Mouse (Mus musculus) brain, adult 2 months (tissue): ENCODE data around the gene Rad21l.

ENCODE experiments used
- DNase-seq: peaks from one replicate; pipeline ENCODE4 v3.0.0; 2011; ENCODE audit warnings: low read depth, low spot score

Rad21l gene

GRCm38 (mm10) chr2:151668433-151668832 lies at the start of gene Rad21l:
Rad21l (minus strand) TSS chr2:151668533.
- no peak for DNase-seq

GRCm38 (mm10) chr2:151716318-151717055 lies 48.2 kb upstream of the Rad21l start:
- no peak for DNase-seq

- peak; percentile 85 for DNase-seq
These were observed 47.2 kb upstream of the Rad21l start for GRCm38 (mm10) chr2:151715526-151715925.

DNA sequence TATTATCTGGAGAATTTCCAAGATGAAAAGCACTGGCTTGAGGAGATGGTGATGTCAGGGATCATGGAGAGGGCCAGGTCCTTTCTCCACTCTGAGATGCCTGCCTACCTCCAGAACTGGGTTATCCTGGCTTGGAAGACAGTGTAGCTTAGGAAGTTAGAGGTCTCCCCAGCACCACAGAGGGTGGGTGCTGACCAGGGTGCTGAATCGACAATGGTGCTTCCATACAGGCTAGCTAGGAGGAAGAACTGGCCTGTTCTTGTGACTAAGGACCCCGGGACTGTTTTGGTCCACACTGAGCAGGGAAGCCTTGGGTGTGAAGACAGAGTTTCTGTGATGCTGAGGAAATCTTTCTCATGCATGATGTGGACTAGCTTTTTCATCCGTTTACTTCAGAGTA lies 44.3 kb upstream of the Rad21l start:
- DNase-seq, result no peak

- peak; percentile 39 for DNase-seq
These were observed 34.5 kb upstream of the Rad21l start for GRCm38 (mm10) chr2:151702851-151703190.

DNA sequence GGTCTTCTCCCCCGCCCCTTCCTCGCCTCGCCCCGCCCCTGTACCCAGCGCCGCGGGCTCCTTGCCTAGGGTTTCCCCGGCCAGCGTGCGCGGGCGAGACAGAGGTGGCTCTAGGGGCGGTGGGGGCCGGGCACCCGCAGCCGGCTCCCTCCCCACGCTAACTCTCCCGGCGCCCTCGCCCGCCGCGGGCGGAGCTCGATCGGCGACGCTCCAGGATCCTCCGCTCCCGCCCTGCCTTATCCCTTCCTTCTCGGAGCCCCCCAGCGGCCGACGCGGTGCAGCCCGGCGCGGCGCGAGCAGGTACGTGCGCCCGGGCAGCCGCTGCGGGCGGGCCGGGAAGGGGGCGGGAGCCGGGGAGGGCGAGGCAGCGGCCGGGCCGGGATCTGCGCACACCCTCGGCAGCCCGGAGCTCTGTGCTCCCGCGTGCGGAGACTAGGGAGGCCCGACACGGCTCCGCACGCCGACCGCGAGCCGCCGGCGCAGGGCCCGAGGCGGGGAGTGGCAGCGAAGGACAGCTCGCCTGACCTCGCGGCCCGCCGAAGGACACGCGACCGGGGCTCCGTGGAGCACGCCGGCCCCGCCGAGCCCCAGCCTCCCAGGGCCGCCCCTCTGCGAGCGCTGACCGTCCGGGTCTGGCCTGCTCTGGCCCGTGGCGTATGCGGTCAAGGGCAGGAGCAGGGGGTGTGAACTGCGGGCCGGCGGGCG lies 34.0 kb upstream of the Rad21l start:
- DNase-seq, result peak; percentile 71

DNA sequence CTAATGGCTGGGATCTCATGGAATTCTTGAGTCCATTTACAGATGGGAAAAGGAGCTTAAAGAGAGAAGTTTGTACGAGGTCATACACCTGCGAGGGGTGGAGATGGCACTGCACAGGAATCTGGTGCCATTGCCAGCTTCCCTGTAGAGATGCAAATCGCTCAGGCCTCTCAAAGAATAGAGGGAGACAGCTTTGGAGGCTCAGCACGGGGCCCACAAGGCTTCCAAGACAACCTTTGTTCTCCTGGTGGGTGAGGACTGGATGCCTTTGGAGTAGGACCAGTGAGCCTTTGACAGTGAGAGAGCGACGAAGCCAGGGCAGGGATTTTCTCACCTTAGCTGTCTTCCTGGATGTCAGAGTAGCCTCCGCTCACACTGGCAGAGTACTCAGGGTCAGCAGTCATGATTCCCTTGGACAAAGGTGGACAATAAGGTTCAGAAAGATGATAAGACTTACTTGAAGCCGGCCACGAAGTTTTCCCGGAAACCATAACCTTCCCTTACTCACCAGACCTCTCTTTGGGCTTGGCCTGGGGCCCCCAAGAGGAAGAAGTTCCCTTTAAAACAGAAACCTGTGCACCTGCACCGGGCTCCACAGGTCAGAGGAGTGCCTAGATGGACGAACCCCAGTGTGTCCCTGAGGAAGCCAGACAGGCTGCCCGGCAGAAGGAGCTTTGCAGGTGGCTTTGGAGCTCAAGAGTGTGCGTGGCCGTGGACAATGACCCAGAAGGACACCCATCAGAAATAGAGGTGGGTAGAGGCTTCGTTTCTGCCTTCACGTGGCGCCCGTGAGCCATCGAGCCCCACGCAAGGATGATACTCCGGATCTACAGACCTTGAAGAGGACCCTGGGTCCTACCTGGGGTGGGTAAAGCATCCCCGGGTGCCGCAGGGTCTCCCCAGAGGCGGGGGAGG lies 33.2 kb upstream of the Rad21l start, which contains the start of gene Tmem74b:
TSS of gene Tmem74b (plus strand) at position 778 of the 915 bp plus-strand sequence.
- DNase-seq, result peak; percentile 35

DNA sequence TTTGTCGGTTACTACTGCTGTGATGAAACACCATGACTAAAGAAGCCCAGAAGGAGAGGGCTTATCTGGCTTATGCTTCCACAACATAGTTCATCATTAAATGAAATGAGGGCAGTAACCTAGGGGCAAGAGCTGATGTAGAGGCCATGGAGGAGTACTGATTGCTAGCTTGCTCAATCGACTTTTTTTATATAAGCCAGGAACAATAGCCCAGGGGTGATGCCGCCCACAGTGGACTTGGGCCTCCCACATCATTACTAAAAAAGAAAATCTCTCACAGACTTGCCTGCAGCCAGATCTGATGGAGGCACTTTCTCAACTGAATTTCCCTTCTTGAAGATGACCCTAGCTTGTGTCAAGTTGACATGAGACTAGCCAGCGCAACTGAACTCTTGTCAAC lies 14.6 kb upstream of the Rad21l start:
- DNase-seq, result no peak

- peak; percentile 79 for DNase-seq
These were observed 14.0 kb upstream of the Rad21l start for GRCm38 (mm10) chr2:151682357-151682756.

DNA sequence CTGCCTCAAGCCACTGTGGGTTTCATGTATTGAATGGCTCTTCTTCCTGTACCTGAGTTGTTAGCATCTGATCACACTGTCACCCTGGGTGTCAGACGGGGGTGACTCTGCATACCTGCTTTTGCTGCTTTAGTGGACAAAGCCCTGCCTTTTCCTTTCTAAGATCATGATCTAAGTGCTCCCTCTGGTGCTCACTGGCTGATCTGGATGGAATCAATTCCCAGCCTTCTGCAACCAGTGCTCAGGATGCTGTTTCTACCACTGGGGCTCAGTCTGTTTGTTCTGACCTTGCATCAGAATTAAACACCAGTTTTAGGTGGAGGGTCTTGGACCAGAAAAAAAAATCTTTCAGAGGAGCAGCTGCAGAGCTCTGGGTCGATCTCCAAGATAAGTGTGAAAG lies 7.9 kb upstream of the Rad21l start:
- DNase-seq, result peak; percentile 71

DNA sequence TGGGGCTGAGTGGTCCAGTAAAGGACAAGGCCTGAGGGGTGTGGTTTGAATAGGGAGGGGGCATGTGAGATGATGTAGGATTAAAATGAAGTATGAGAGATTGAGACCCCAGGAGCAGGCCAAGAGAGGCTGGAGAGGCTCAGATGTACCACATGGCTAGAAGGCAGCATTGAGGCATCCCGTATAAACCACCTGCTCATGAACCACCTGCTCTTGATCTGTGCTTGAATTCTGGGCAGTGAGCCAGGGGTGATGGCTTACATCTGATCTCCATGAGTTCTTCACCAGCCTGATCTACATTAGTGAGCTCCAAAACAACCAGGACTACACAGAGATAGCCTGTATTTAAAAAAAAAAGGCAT lies 2.6 kb upstream of the Rad21l start:
- peak; percentile 34 for DNase-seq

DNA sequence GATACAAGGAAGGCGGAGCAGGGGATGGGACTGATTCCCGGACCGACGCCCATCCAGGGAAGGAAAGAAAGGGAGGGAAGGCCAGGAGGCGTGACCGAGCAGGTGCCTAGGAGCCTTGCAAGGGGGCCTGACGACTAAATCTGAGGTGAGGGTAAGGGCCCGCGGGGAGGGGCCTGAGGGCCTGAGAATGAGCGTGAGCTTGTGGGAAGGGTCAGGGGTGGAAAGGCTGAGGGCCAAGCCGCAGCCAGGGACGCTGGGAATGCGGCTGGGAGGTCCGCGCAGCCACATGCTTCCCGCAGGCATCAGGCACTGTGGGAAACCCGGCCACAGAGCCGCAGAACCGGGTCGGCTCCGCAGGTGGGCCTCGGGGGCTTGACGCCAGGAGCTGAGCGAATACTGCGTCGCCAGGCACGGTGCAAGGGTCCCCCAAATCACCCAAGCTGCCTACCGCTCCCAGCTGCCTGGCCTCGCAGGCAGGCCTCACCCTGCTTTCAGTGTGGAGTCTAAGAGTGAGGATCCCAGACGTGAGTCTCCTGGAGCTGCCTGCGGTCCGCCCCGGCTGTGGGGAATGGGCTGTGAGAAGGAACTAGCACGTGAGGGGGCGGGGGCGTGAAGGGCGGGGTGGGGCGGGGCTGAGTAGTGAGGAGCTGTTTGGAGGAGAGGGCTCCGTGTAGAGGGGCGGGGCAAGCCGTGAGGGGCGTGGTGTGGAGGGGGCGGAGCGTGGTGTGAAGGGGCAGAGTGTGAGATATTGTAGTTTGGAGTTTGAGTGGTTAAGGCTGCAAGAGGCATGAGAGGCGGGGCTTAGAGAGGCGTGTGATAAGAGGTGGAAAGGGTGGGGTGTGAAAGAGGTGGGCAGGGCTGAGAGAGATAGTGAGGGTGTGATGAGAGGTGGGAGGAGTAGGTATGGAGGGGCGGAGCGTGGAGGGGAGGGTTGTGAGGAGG lies 2.0 kb upstream of the Rad21l start:
- DNase-seq, result peak; percentile 6

DNA sequence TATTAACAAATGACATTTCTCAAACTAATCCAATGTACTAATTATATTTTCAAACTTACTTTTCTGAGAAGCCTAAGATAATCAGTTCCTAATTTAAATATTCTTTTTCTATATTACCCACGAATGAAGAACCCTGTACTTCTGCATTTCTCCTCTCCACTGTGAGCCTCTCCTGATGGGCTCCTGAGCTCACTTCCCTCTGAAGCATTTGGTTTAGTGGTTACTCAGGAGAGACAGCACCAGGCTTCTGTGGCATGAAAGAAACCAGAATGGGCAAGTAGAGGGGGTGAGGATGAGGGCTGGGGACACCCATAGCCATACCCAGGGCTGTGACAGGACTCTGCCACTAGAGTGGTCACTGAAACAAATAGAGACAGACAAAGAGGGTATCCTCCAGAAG lies 16.3 kb downstream of the Rad21l start:
- no peak for DNase-seq

DNA sequence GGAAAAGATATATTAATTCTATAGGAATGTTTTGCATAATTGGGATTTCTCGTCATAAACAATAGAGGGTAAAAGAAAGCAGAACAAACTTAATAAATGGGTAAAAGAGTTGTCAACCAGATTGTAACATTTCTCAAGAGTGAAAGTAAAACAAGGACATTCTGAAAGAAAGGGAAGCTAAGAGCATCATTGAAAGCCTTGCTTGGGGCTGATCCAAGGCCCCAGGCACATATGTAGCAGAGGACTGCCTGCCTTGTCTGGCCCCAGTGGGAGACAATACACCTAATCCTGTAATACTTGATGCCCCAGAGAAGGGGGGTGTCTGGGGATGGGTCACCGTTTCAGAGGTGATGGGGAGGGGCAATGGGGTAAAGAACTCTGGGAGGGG lies 32.3 kb downstream of the Rad21l start:
- no peak for DNase-seq

DNA sequence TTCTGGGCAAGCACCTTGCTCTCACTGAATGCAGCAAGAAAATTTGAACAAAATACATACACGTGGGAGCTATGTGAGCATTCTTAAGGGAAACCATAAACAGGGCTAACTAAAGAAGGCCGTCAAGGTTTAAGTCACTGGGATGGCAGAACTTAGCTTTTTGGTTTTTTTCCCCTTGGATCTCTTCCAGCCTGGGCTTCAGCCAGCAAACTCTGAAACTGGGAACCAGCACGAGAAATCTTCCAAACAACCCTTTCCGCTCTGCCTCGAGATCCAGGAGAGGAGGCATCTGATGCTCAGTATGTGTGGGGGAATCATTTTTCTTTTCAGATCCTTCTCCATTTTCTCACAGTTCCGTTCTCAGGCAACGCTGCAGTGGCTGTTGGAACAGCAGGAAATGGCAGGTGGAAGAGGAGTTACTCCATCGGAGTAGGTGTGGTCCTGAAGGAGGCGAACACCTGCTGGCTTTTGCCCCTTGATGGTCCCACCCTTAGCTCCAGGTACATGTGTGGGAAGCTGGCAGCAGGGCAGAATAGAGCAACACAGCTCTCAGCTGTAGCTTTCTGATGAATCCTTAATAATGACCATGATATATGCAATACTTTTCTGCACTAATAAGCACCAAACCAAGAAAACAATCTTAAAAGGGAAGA lies 32.8 kb downstream of the Rad21l start:
- peak; percentile 35 for DNase-seq

- peak; percentile 83 for DNase-seq
These were observed 33.4 kb downstream of the Rad21l start for GRCm38 (mm10) chr2:151634903-151635302.

DNA sequence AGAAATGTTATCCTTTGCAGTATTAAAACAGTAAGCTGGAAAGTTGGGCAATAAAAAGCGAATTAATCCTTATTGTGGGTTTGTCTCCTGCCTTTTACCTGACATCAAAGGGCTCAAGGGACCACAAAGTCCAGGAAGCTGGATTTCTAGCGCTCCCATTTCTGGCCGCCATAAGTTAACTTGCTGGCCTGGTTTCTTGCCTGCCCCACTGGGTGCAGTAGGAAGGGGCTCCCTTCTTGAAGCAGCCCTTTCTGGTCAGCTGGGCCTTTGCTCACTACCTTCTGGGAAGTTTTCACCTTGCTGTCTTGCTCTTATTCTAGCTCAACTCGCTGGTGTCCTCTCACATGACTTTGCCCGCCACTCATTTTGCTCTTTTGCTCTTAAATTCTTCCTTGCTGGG lies 35.4 kb downstream of the Rad21l start:
- no peak for DNase-seq

GRCm38 (mm10) chr2:151632159-151632814 lies 36.0 kb downstream of the Rad21l start, which contains the start of gene Snph:
Snph (minus strand) TSS chr2:151632593.
- peak; percentile 94 for DNase-seq

GRCm38 (mm10) chr2:151631406-151632158 lies 36.8 kb downstream of the Rad21l start:
- DNase-seq, result peak; percentile 67
